Mouse (Mus musculus) intestine, embryonic 14.5 days (tissue): ENCODE measurements around the gene Lcorl. TPM values are rescaled to one million over a fixed set of nuclear protein-coding genes. Genes with fewer than 3 reads are reported as not detected.

Experiments used
- ATAC-seq: fragments of 200-750 bp; cut with Nextera tagmentation; replicated peaks from 2 replicates; pipeline ENCODE4 v1.8.0; 2017; ENCODE audit warnings: low read depth, moderate number of reproducible peaks, moderate TSS enrichment, moderate library complexity; ENCODE audit not compliant: low FRiP score, low TSS enrichment
- DNase-seq: peaks from one replicate; pipeline ENCODE4 v3.0.0-alpha.2; 2018; ENCODE audit warnings: low spot score
- H3K27ac ChIP-seq: fragments of 300-500 bp; sonication (generic); 2 replicates; pipeline ENCODE4 v1.5.1; 2014; ENCODE audit warnings: low read depth, mild to moderate bottlenecking, control low read depth
- H3K27me3 ChIP-seq: fragments of 300-500 bp; sonication (generic); replicated peaks from 2 replicates; pipeline ENCODE4 v1.6.1; 2014; ENCODE audit warnings: low read length, control low read depth; ENCODE audit not compliant: control insufficient read depth, insufficient read depth
- H3K36me3 ChIP-seq: fragments of 300-500 bp; sonication (generic); 2 replicates; pipeline ENCODE4 v1.6.1; 2014; ENCODE audit warnings: low read length, control low read depth; ENCODE audit not compliant: control insufficient read depth, insufficient read depth
- H3K4me1 ChIP-seq: fragments of 300-500 bp; sonication (generic); replicated peaks from 2 replicates; pipeline ENCODE4 v1.6.1; 2014; ENCODE audit warnings: low read length, control low read depth, mixed read lengths; ENCODE audit not compliant: control insufficient read depth, insufficient read depth
- H3K4me2 ChIP-seq: fragments of 300-500 bp; sonication (generic); 2 replicates; pipeline ENCODE4 v1.6.1; 2014; ENCODE audit warnings: low read length
- H3K4me3 ChIP-seq: fragments of 300-500 bp; sonication (generic); 2 replicates; pipeline ENCODE4 v1.5.1; 2014; ENCODE audit warnings: low read depth, low read length, control low read depth, mixed read lengths
- H3K9ac ChIP-seq: fragments of 300-500 bp; sonication (generic); 2 replicates; pipeline ENCODE4 v1.6.1; 2014; ENCODE audit warnings: mild to moderate bottlenecking, low read length
- H3K9me3 ChIP-seq: fragments of 300-500 bp; sonication (generic); 2 replicates; pipeline ENCODE4 v1.6.1; 2016; ENCODE audit warnings: low read length, control low read depth; ENCODE audit not compliant: control insufficient read depth
- WGBS: fragments of 180-500 bp; shearing (Covaris S2); extraction: QIAGEN DNeasy Blood & Tissue Kit; methylation state at CpG from one replicate; pipeline ENCODE4 v1.1.7; 2014; 5-methylcytosine and 5-hydroxymethylcytosine counted together
- polyA plus RNA-seq: library from polyadenylated mRNA; unstranded; fragments of >200 nt; fragmentation: Nextera tagmentation; extraction: Ambion mirVana; gene quantifications from 2 replicates; pipeline ENCODE4 v1.2.1, GENCODE M21; 2014

The Lcorl gene
- 32.8 and 33.5 TPM in 2 replicates for polyA plus RNA-seq

GRCm38 (mm10) chr5:45857254-45858011 lies at the start of gene Lcorl:
Lcorl (minus strand) TSS chr5:45857615.
- ATAC-seq (peak; percentile 94), DNase-seq (peak; percentile 94)
- H3K9ac ChIP-seq, result peak within 1 kb of the TSS; percentile 93
- no peaks in the 10 kb centered on the region for H3K27me3 ChIP-seq
- peak within 1 kb of the TSS; percentile 97 for H3K27ac ChIP-seq
- WGBS, result under 1% methylated on average over 54 of the region's 79 CpGs
- peak within 1 kb of the TSS; percentile 87 for H3K4me3 ChIP-seq
- H3K36me3 ChIP-seq, result no peaks in the 10 kb centered on the region
- peak within 1 kb of the TSS; percentile 77 for H3K4me2 ChIP-seq
- peaks cover 4% of the 10 kb centered on the region; the same call in 1 of the 2 replicates for H3K4me1 ChIP-seq
- H3K9me3 ChIP-seq, result no peaks in the 10 kb centered on the region

- H3K9ac ChIP-seq, result no peak overlapping the region
- DNase-seq (no peak), ATAC-seq (no peak)
- H3K36me3 ChIP-seq, result no peaks in the 10 kb centered on the region
- H3K4me3 ChIP-seq, result no peak overlapping the region
- no peak overlapping the region for H3K4me2 ChIP-seq
- WGBS, result 87% methylated on average over 2 of the region's 2 CpGs
- no peaks in the 10 kb centered on the region for H3K4me1 ChIP-seq
- no peak overlapping the region for H3K27ac ChIP-seq
- H3K27me3 ChIP-seq, result no peaks in the 10 kb centered on the region
- H3K9me3 ChIP-seq, result no peaks in the 10 kb centered on the region
Observed at GRCm38 (mm10) chr5:45904683-45905082, 47.3 kb upstream of the Lcorl start.

GRCm38 (mm10) chr5:45903246-45903645 lies 45.8 kb upstream of the Lcorl start:
- Histone ChIP-seq H3K4me3 (no peak overlapping the region), H3K4me2 (no peak overlapping the region), H3K36me3 (no peaks in the 10 kb centered on the region), H3K27me3 (no peaks in the 10 kb centered on the region), H3K27ac (no peak overlapping the region), H3K9ac (no peak overlapping the region), H3K9me3 (no peaks in the 10 kb centered on the region), H3K4me1 (no peaks in the 10 kb centered on the region)
- no peak for DNase-seq
- ATAC-seq, result no peak
- WGBS, result 70% methylated on average over 3 of the region's 3 CpGs

- Histone ChIP-seq H3K9me3 (no peaks in the 10 kb centered on the region), H3K4me2 (no peak overlapping the region), H3K4me3 (no peak overlapping the region), H3K27ac (no peak overlapping the region), H3K36me3 (no peaks in the 10 kb centered on the region), H3K9ac (no peak overlapping the region), H3K4me1 (no peaks in the 10 kb centered on the region), H3K27me3 (no peaks in the 10 kb centered on the region)
- DNase-seq (no peak), ATAC-seq (no peak)
- whole genome bisulfite sequencing, result 36% methylated on average over 1 of the region's 1 CpGs
Observed at GRCm38 (mm10) chr5:45895362-45895761, 37.9 kb upstream of the Lcorl start.

GRCm38 (mm10) chr5:45893696-45894095 lies 36.3 kb upstream of the Lcorl start:
- H3K4me2 ChIP-seq, result no peak overlapping the region
- H3K9me3 ChIP-seq, result no peaks in the 10 kb centered on the region
- no peaks in the 10 kb centered on the region for H3K4me1 ChIP-seq
- H3K27ac ChIP-seq, result no peak overlapping the region
- no peaks in the 10 kb centered on the region for H3K36me3 ChIP-seq
- no peak overlapping the region for H3K9ac ChIP-seq
- ATAC-seq (no peak), DNase-seq (no peak)
- H3K27me3 ChIP-seq, result no peaks in the 10 kb centered on the region
- no peak overlapping the region for H3K4me3 ChIP-seq
- 75% methylated on average over 3 of the region's 3 CpGs for WGBS

GRCm38 (mm10) chr5:45876328-45876727 lies 18.9 kb upstream of the Lcorl start:
- no peak for DNase-seq
- H3K9ac ChIP-seq, result no peak overlapping the region
- ATAC-seq, result no peak
- no peaks in the 10 kb centered on the region for H3K27me3 ChIP-seq
- no peak overlapping the region for H3K27ac ChIP-seq
- no peak overlapping the region for H3K4me2 ChIP-seq
- 88% methylated on average over 1 of the region's 1 CpGs for WGBS
- H3K36me3 ChIP-seq, result no peaks in the 10 kb centered on the region
- no peaks in the 10 kb centered on the region for H3K4me1 ChIP-seq
- no peak overlapping the region for H3K4me3 ChIP-seq
- H3K9me3 ChIP-seq, result no peaks in the 10 kb centered on the region

- Histone ChIP-seq H3K9ac (no peak overlapping the region), H3K4me1 (no peaks in the 10 kb centered on the region), H3K4me2 (no peak overlapping the region), H3K4me3 (no peak overlapping the region), H3K27ac (no peak overlapping the region), H3K9me3 (no peaks in the 10 kb centered on the region), H3K27me3 (no peaks in the 10 kb centered on the region), H3K36me3 (no peaks in the 10 kb centered on the region)
- 88% methylated on average over 4 of the region's 4 CpGs for WGBS
- ATAC-seq (no peak), DNase-seq (no peak)
Observed at GRCm38 (mm10) chr5:45875472-45875871, 18.1 kb upstream of the Lcorl start.

- Histone ChIP-seq H3K27me3 (no peaks in the 10 kb centered on the region), H3K9ac (no peak overlapping the region), H3K9me3 (no peaks in the 10 kb centered on the region), H3K4me2 (no peak overlapping the region), H3K4me3 (no peak overlapping the region), H3K27ac (no peak overlapping the region), H3K36me3 (no peaks in the 10 kb centered on the region), H3K4me1 (no peaks in the 10 kb centered on the region)
- 85% methylated on average over 4 of the region's 4 CpGs for WGBS
- DNase-seq (no peak), ATAC-seq (no peak)
Observed at GRCm38 (mm10) chr5:45874284-45875030, 17.0 kb upstream of the Lcorl start.
